Mouse (Mus musculus) lung, postnatal 0 days (tissue): ENCODE data around the gene Pon3.

Experiments
- CTCF ChIP-seq: IDR thresholded peaks from 2 replicates; pipeline ENCODE4 v1.5.1; 2016; ENCODE audit warnings: antibody characterized with exemption, mild to moderate bottlenecking
- EP300 ChIP-seq: IDR thresholded peaks from 2 replicates; pipeline ENCODE4 v1.6.1; 2016; ENCODE audit warnings: antibody characterized with exemption, mild to moderate bottlenecking, control low read depth

DNA sequence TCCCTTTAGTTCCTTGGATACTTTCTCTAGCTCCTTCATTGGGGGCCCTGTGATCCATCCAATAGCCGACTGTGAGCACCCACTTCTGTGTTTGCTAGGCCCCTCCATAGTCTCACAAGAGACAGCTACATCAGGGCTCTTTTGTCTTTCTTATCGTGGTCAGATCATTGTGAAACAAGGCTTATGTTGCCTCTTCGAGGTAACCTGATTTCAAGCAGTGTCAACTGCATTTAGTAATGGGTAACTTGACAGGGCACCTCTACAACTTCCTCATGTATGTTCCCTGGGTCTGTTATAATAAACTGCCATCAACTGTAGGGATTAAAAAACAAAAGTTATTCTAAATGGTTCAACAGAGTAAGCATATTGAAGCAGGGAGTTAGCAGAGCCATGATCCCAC is 21.5 kb downstream of the Pon3 start:
- TF ChIP-seq EP300, result no peak
- no peak for TF ChIP-seq CTCF
